Mouse (Mus musculus): ENCODE data around the gene Cdhr5.

The Cdhr5 gene

GRCm38 (mm10) chr7:141276546-141276945, at the start of gene Cdhr5:
Cdhr5 (minus strand) TSS chr7:141276786.
- no peak for DNase-seq (ENCODE audit: low read depth, low spot score)

- no peak for DNase-seq (ENCODE audit: low read depth, low spot score)
Observed at GRCm38 (mm10) chr7:141324686-141325085, 48.1 kb upstream of the Cdhr5 start.

- DNase-seq (ENCODE audit: low read depth, low spot score), result no peak
Observed at GRCm38 (mm10) chr7:141319446-141319845, 42.9 kb upstream of the Cdhr5 start.

- DNase-seq (ENCODE audit: low read depth, low spot score), result no peak
Observed at GRCm38 (mm10) chr7:141317619-141318132, 41.1 kb upstream of the Cdhr5 start.

- DNase-seq (ENCODE audit: low read depth, low spot score), result no peak
Observed at GRCm38 (mm10) chr7:141315974-141316373, 39.4 kb upstream of the Cdhr5 start.

GRCm38 (mm10) chr7:141315076-141315475, 38.5 kb upstream of the Cdhr5 start:
- DNase-seq (ENCODE audit: low read depth, low spot score), result no peak

- DNase-seq (ENCODE audit: low read depth, low spot score), result no peak
Observed at GRCm38 (mm10) chr7:141314416-141314815, 37.8 kb upstream of the Cdhr5 start.

- DNase-seq (ENCODE audit: low read depth, low spot score), result no peak
Observed at GRCm38 (mm10) chr7:141304537-141304936, 28.0 kb upstream of the Cdhr5 start.

GRCm38 (mm10) chr7:141302702-141303268, 26.2 kb upstream of the Cdhr5 start:
- DNase-seq (ENCODE audit: low read depth, low spot score), result no peak

GRCm38 (mm10) chr7:141301386-141301785, 24.8 kb upstream of the Cdhr5 start:
- DNase-seq (ENCODE audit: low read depth, low spot score), result no peak

- DNase-seq (ENCODE audit: low read depth, low spot score), result no peak
Observed at GRCm38 (mm10) chr7:141299175-141299574, 22.6 kb upstream of the Cdhr5 start.

- no peak for DNase-seq (ENCODE audit: low read depth, low spot score)
Observed at GRCm38 (mm10) chr7:141297926-141298650, 21.5 kb upstream of the Cdhr5 start.

- no peak for DNase-seq (ENCODE audit: low read depth, low spot score)
Observed at GRCm38 (mm10) chr7:141294479-141294878, 17.9 kb upstream of the Cdhr5 start.

GRCm38 (mm10) chr7:141293852-141294471, 17.4 kb upstream of the Cdhr5 start:
- no peak for DNase-seq (ENCODE audit: low read depth, low spot score)

GRCm38 (mm10) chr7:141292583-141293388, 16.2 kb upstream of the Cdhr5 start:
- no peak for DNase-seq (ENCODE audit: low read depth, low spot score)

- DNase-seq (ENCODE audit: low read depth, low spot score), result no peak
Observed at GRCm38 (mm10) chr7:141291921-141292582, 15.5 kb upstream of the Cdhr5 start, which contains the start of gene Drd4. Drd4 (plus strand) TSS chr7:141292006.

GRCm38 (mm10) chr7:141288042-141288441, 11.5 kb upstream of the Cdhr5 start:
- no peak for DNase-seq (ENCODE audit: low read depth, low spot score)

GRCm38 (mm10) chr7:141282756-141283155, 6.2 kb upstream of the Cdhr5 start:
- no peak for DNase-seq (ENCODE audit: low read depth, low spot score)

- no peak for DNase-seq (ENCODE audit: low read depth, low spot score)
Observed at GRCm38 (mm10) chr7:141281442-141281841, 4.9 kb upstream of the Cdhr5 start.

- DNase-seq (ENCODE audit: low read depth, low spot score), result no peak
Observed at GRCm38 (mm10) chr7:141278766-141279590, 2.4 kb upstream of the Cdhr5 start, which contains the start of gene Sct. Sct (minus strand) TSS chr7:141279133.

Data from skeletal muscle tissue, adult 2 months (tissue).